Mouse (Mus musculus): ENCODE measurements around the gene Wdr46.
A peak's percentile ranks its signal among the peaks of the same experiment; 100 is the strongest.

Wdr46 gene

GRCm38 (mm10) chr17:33911813-33912414, 28.5 kb upstream of the Wdr46 start:
- DNase-seq = peak; percentile 27

- DNase-seq = peak; percentile 24
Measured at GRCm38 (mm10) chr17:33913264-33913663, 27.2 kb upstream of the Wdr46 start.

- peak; percentile 23 for DNase-seq
Measured at GRCm38 (mm10) chr17:33913905-33914304, 26.6 kb upstream of the Wdr46 start.

DNA sequence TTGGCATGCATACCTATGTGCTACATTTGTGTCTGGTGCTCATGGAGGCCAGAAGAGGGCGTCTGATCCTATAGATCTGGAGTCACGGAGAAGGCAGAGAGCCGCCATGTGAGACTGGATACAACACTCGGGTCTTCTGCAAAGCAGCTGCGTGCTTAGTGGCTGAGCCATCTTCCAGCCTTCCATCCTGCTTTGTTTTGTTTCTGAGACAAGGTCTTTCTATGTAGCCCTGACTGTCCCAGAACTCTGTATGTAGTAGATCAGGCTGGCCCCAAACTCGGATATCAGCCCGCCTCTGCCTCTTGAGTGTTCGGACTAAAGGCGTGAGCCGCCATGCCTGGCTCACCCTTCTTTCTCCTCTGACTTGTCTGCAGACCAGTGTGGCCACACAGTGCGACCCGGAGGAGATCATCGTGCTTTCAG, 25.5 kb upstream of the Wdr46 start:
- DNase-seq = peak; percentile 44

- peak; percentile 98 for DNase-seq
Measured at GRCm38 (mm10) chr17:33915671-33916250, 24.7 kb upstream of the Wdr46 start, which contains the start of the genes Tapbp and Zbtb22. Tapbp (plus strand) TSS chr17:33915899. Zbtb22 (plus strand) TSS chr17:33915904.

- peak; percentile 56 for DNase-seq
Measured at GRCm38 (mm10) chr17:33916294-33916693, 24.2 kb upstream of the Wdr46 start.

GRCm38 (mm10) chr17:33916847-33917655, 23.4 kb upstream of the Wdr46 start:
- peak; percentile 39 for DNase-seq

GRCm38 (mm10) chr17:33917656-33918292, 22.7 kb upstream of the Wdr46 start:
- DNase-seq = no peak

DNA sequence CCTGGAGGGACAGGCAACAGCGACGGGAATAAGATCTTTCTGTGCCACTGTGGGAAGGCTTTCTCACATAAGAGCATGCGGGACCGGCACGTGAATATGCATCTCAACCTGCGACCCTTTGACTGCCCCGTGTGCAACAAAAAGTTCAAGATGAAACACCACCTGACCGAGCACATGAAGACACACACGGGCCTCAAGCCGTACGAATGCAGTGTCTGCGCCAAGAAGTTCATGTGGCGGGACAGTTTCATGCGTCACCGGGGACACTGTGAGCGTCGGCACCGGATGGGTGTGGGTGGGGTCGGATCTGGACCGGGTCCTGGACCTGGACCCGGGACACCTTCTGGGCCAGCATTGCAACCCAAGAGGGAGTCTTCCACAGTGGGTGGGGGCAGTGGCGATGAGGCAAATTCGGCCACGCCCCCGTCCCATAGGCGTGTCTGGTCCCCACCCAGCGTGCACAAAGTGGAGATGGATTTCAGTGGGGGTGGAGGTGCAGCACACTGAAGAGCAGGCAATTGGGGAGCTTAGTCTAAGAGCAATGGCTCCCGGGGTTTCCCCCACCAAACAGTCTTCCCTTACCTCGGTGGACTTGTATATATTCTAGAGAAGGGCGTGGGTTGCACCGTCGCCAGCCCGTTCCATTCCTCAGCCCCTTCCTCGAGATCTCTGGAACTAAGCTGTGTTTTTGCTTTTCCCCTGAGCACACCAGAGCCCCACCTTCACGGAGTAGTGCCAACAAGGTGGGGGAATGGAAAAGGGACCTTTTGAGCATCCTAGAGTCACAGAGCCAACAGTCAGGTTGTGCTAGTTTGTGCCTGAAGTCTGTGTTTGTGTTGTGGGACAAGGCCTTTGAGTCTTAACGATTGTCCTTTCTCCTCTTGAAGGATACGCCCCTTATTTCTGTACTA, 21.9 kb upstream of the Wdr46 start:
- DNase-seq = peak; percentile 40

DNA sequence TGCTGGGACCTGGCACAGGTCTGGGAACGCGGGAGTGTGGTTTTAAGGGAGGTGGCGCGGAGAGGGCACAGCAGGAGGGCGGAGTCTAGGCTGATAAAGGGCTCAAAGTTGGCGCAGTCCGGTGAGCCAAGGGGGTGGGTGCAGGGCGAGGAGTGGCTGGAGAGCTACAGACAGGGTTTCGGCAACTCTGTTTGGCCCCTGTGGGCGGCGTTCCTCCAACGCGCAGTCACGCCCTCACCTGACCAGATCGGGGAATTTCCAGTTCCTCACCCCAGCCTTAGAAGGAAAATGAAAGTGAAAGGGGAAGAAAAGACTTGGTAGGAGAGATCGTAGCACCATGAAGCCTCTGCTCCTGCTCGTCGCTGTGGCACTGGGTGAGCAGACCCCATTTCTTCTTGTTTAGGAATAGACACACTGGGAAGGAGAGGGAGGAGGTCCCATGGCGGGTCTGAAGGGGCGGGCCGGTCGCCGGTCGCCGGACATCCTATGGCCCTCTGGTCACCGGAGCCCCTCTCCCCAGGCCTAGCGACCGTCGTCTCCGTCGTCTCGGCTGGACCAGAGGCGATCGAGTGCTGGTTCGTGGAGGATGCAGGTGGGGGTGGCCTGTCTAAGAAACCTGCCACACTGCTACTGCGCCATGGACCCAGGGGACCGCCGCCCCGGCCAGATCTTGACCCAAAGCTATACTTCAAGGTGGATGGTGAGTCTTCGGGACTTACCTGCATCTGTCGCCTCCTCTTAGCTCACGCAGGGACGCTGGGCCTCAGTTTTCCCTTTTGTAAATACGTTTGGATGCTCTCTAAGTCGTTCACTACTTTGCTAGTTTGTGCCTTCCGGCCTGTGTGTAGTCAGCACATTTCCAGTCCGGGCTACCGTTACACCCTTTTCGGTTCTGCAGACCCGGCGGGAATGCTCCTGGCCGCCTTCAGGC, 20.8 kb upstream of the Wdr46 start:
- DNase-seq = peak; percentile 67

DNA sequence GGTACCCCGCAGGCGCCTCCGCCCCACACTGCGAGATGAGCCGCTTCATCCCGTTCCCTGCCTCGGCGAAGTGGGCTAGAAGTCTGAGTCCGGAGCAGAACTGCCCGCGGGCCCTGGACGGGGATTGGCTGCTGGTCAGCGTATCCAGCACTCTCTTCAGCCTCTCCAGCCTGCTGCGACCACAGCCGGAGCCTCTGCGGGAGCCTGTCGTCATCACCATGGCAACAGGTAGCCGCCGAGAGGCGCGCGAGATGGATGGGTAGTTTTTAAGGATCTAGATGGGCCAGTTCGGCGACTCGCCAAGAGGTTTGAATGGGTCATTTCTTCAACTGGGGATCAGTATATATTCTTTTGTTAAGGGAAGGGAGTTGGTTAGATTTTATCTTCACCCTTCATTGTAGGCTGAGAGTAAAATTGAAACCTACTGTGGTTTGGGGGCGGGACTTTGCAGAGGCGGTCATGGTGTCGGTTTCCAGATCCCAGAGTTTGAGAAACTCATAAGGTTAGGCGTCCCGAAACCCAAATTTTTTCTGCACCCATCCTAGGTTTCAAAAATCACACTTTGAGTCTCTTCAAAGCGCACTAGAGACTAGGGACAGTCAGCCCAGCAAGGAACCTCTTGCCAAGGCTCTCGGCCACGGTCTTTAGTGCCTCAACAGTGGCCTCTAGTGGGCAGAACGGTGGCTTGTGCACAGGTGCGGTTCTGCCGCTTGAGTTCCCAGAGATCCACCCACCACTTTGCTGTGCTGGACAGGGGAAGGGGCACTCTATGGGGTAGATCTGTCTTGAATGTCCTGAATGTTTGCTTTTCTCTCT, 20.0 kb upstream of the Wdr46 start:
- DNase-seq = peak; percentile 88

DNA sequence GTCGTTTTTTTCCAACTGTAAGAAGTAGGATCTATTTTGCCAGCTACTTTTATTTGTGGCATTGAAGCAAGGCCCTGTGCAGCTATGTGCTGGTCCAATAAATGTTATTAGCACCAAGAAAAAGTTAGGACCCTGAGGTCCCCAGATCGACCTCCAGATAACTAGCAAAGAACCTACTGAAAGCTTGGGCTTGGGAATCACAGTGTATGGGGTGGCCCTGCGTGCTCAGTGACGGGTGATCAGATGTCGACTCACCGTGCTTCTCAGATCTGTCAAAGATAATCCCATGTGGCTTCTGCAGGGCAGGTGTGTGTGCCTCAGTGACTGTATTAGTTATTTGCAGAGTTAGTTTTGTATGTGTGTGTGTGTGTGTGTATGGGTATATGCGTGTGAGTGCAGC, 19.1 kb upstream of the Wdr46 start:
- no peak for DNase-seq

- DNase-seq = no peak
Measured at GRCm38 (mm10) chr17:33924577-33925283, 15.7 kb upstream of the Wdr46 start.

- DNase-seq = no peak
Measured at GRCm38 (mm10) chr17:33925406-33926116, 14.9 kb upstream of the Wdr46 start.

DNA sequence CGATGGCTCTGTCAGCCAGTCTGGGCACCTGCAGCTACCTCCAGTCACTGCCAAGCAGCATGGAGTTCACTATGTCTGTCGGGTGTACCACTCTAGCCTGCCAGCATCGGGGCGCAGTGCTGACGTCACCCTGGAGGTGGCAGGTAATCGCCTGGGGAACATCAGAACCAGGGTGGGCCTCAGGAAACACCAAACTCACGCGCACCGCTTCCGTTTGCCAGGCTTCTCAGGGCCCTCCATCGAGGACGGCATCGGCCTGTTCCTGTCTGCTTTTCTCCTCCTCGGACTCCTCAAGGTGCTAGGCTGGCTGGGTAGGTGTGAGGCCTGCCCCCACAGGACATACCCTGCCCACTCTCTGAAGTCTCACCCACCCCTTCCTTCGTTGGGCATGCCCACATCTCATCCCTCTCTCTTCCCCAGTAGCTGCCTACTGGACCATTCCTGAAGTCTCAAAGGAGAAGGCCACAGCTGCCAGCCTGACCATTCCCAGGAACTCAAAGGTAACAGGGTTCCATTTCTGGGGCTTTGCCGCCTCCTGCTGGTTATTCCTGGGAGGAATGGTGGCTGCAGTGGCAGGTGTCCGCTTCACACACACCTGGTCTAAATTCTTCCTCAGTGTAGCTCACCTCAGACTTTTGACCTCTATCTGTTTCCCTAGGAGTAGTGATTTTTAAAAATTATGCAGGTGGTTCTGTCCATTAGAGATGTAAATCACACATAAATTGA, 14.1 kb upstream of the Wdr46 start:
- no peak for DNase-seq

GRCm38 (mm10) chr17:33928251-33928947, 12.1 kb upstream of the Wdr46 start:
- no peak for DNase-seq
